Mouse (Mus musculus) brain, embryonic 14.5 days (tissue): Measurements from ENCODE around the gene Sapcd1.

Experiments
- CTCF ChIP-seq: fragments of 200-500 bp; IDR thresholded peaks from 2 replicates; pipeline ENCODE4 v1.5.1; 2012; ENCODE audit warnings: inconsistent platforms, mild to moderate bottlenecking, moderate library complexity, borderline replicate concordance; ENCODE audit not compliant: insufficient read depth, insufficient read length; ENCODE audit errors: extremely low read depth
- POLR2A ChIP-seq: fragments of 200-500 bp; IDR thresholded peaks from 2 replicates; pipeline ENCODE4 v1.6.1; 2012; ENCODE audit warnings: mild to moderate bottlenecking, inconsistent platforms, borderline replicate concordance; ENCODE audit not compliant: poor library complexity, insufficient read depth, insufficient read length, severe bottlenecking; ENCODE audit errors: extremely low read depth

- TF ChIP-seq CTCF (no peak), POLR2A (no peak)
Measured at GRCm38 (mm10) chr17:35005158-35005557, 22.7 kb downstream of the Sapcd1 start.
